Mouse (Mus musculus) heart, adult 2 months (tissue): Measurements from ENCODE around the gene Ces2b. TPM values are rescaled to one million over a fixed set of nuclear protein-coding genes. Genes with fewer than 3 reads are reported as not detected.

Experiments used
- DNase-seq, 2 experiments: peaks; one replicate each; pipeline ENCODE4 v3.0.0; 2021
- H3K27ac ChIP-seq: fragments of 200-600 bp; 2 replicates; pipeline ENCODE4 v1.8.1; 2022
- H3K27me3 ChIP-seq: fragments of 200-500 bp; 2 replicates; pipeline ENCODE4 v1.6.1; 2012; ENCODE audit warnings: mild to moderate bottlenecking, low read length, inconsistent platforms, mixed read lengths; ENCODE audit not compliant: control insufficient read depth, insufficient read depth
- H3K36me3 ChIP-seq: fragments of 200-500 bp; 2 replicates; pipeline ENCODE4 v1.6.1; 2012; ENCODE audit warnings: low read length, inconsistent platforms; ENCODE audit not compliant: control insufficient read depth, insufficient read depth
- H3K4me1 ChIP-seq: fragments of 200-500 bp; 2 replicates; pipeline ENCODE4 v1.6.1; 2011; ENCODE audit warnings: low read length; ENCODE audit not compliant: control insufficient read depth, insufficient read depth
- H3K4me3 ChIP-seq: fragments of 200-600 bp; 2 replicates; pipeline ENCODE4 v1.8.1; 2022
- H3K79me2 ChIP-seq: fragments of 200-500 bp; replicated peaks from 2 replicates; pipeline ENCODE4 v1.6.1; 2012; ENCODE audit warnings: mild to moderate bottlenecking, inconsistent platforms, low read length, moderate library complexity, mixed read lengths; ENCODE audit not compliant: control insufficient read depth, insufficient read depth
- H3K9ac ChIP-seq: fragments of 200-500 bp; 2 replicates; pipeline ENCODE4 v1.6.1; 2012; ENCODE audit warnings: low read depth, mild to moderate bottlenecking, control low read depth, inconsistent platforms, low read length, mixed read lengths
- CTCF ChIP-seq: fragments of 200-600 bp; IDR thresholded peaks from 2 replicates; pipeline ENCODE4 v1.8.1; 2022; ENCODE audit warnings: antibody characterized with exemption, mild to moderate bottlenecking, moderate library complexity
- EP300 ChIP-seq: fragments of 200-500 bp; IDR thresholded peaks from 2 replicates; pipeline ENCODE4 v1.6.1; 2011; ENCODE audit warnings: low read depth, low read length, control low read depth; ENCODE audit not compliant: insufficient read depth
- POLR2A ChIP-seq: fragments of 200-500 bp; IDR thresholded peaks from 2 replicates; pipeline ENCODE4 v1.6.1; 2011; ENCODE audit warnings: mild to moderate bottlenecking, low read depth, low read length, control low read depth; ENCODE audit not compliant: insufficient read depth
- WGBS: fragments of 180-500 bp; shearing (Covaris S2); methylation state at CpG from one replicate; pipeline ENCODE4 v1.1.7; 2018; 5-methylcytosine and 5-hydroxymethylcytosine counted together
- intact Hi-C: fragments of 180-260 bp; cut with DNase I; formaldehyde crosslinking; loops from one replicate; pipeline ENCODE4 v1.15.1; 2025
- long read RNA-seq: library from polyadenylated mRNA; stranded (forward); transcript quantifications from one replicate; pipeline ENCODE4 v2.0.0, GENCODE M21; 2021
- polyA plus RNA-seq: library from polyadenylated mRNA; depleted of rRNA; stranded (reverse); fragments of >200 nt; gene quantifications from 2 replicates; pipeline ENCODE4 v1.2.3, GENCODE M21; 2012; rRNA removed
- total RNA-seq, 2 experiments: library from RNA; stranded (reverse); gene quantifications; 2 replicates each; pipeline ENCODE4 v1.2.3; 2021

Gene Ces2b
- total RNA-seq = under 1 TPM; 0.16 to 0.32 TPM
- polyA plus RNA-seq = 0.06 and 0.15 TPM in 2 replicates
- long read RNA-seq = 0 reads

GRCm38 (mm10) chr8:104831440-104831839, at the start of gene Ces2b:
Ces2b (plus strand) TSS chr8:104831572.
- no peaks in the 10 kb centered on the region for H3K79me2 ChIP-seq
- no peaks in the 10 kb centered on the region for H3K36me3 ChIP-seq
- H3K27me3 ChIP-seq = no peaks in the 10 kb centered on the region
- no peak within 1 kb of the TSS for H3K9ac ChIP-seq
- no peak for TF ChIP-seq EP300
- no peak for TF ChIP-seq POLR2A
- TF ChIP-seq CTCF = no peak
- 39% methylated on average over 5 of the region's 5 CpGs for WGBS
- H3K4me3 ChIP-seq = no peak within 1 kb of the TSS
- no peak for DNase-seq
- intact Hi-C loops = no loop called here
- no peaks in the 10 kb centered on the region for H3K4me1 ChIP-seq
- H3K27ac ChIP-seq = no peak within 1 kb of the TSS

DNA sequence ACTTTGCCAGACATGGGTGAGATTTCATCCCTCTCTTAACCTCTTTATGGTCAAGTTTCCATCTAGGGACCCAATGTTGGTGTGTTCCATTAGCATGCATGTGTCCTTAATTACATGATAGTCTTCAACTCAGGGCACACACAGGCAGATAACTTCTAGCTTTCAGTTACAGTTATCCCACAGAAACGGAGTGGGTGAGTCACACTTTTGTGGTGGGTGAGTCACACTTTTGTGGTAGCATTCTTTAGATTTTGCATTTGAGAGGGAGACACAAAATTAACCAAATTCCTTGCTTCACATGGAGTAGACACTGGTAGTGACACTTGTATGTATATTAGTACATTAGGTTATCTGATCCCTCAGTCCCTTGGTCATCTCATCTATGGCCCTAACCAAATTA, 44.3 kb upstream of the Ces2b start:
- Histone ChIP-seq H3K4me1 (no peaks in the 10 kb centered on the region), H3K79me2 (no peaks in the 10 kb centered on the region), H3K9ac (no peak overlapping the region), H3K36me3 (no peaks in the 10 kb centered on the region), H3K4me3 (no peak overlapping the region), H3K27me3 (no peaks in the 10 kb centered on the region), H3K27ac (no peak overlapping the region)
- intact Hi-C loops = no loop called here
- WGBS = 48% methylated on average over 1 of the region's 1 CpGs
- TF ChIP-seq CTCF = no peak
- no peak for TF ChIP-seq POLR2A
- DNase-seq = no peak

- Histone ChIP-seq H3K4me1 (no peaks in the 10 kb centered on the region), H3K27me3 (no peaks in the 10 kb centered on the region), H3K9ac (no peak overlapping the region), H3K79me2 (no peaks in the 10 kb centered on the region), H3K4me3 (no peak overlapping the region), H3K36me3 (no peaks in the 10 kb centered on the region), H3K27ac (no peak overlapping the region)
- intact Hi-C loops = no loop called here
- no peak for TF ChIP-seq CTCF
- no peak for TF ChIP-seq POLR2A
- no peak for TF ChIP-seq EP300
- WGBS = 56% methylated on average over 2 of the region's 2 CpGs
- no peak for DNase-seq
Measured at GRCm38 (mm10) chr8:104788929-104789328, 42.4 kb upstream of the Ces2b start.

- DNase-seq = no peak
- H3K79me2 ChIP-seq = no peaks in the 10 kb centered on the region
- no peaks in the 10 kb centered on the region for H3K36me3 ChIP-seq
- no peak overlapping the region for H3K4me3 ChIP-seq
- H3K27ac ChIP-seq = no peak overlapping the region
- TF ChIP-seq EP300 = no peak
- TF ChIP-seq CTCF = peak; percentile 78
- 42% methylated on average over 3 of the region's 3 CpGs for WGBS
- intact Hi-C loops = no loop called here
- no peak overlapping the region for H3K9ac ChIP-seq
- H3K27me3 ChIP-seq = no peaks in the 10 kb centered on the region
- H3K4me1 ChIP-seq = no peaks in the 10 kb centered on the region
Measured at GRCm38 (mm10) chr8:104789886-104790680, 41.3 kb upstream of the Ces2b start.

DNA sequence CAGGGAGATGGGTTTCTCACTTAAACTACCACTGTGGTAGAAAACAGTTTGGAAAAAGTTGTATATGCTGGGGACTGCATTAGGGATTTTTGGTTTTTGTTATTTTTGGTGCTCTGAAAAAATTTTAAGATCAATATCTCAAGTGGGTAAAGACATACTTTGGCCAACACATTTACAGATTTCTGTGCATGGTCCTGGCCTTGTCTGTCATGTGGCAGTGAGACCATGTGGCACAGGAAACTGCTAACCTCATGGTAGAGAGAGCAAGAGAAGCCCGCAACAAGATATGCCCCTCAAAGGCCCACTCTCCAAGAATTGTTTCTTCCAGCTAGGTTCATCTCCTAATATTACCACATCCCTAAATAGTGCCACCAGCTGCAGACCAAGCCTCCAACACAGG, 32.0 kb upstream of the Ces2b start:
- TF ChIP-seq CTCF (no peak), POLR2A (no peak), EP300 (no peak)
- intact Hi-C loops = no loop called here

GRCm38 (mm10) chr8:104806127-104806526, 25.2 kb upstream of the Ces2b start:
- 33% methylated on average over 2 of the region's 2 CpGs for WGBS
- Histone ChIP-seq H3K79me2 (no peaks in the 10 kb centered on the region), H3K9ac (no peak overlapping the region), H3K4me3 (no peak overlapping the region), H3K4me1 (no peaks in the 10 kb centered on the region), H3K27me3 (no peaks in the 10 kb centered on the region), H3K27ac (no peak overlapping the region), H3K36me3 (no peaks in the 10 kb centered on the region)
- no peak for TF ChIP-seq POLR2A
- no peak for TF ChIP-seq EP300
- no peak for TF ChIP-seq CTCF
- intact Hi-C loops = no loop called here
- DNase-seq = no peak

More for the DNA sequence above, 32.0 kb upstream of the Ces2b start:
- H3K27me3 ChIP-seq = no peaks in the 10 kb centered on the region
- no peaks in the 10 kb centered on the region for H3K79me2 ChIP-seq
- WGBS = 76% methylated on average over 1 of the region's 1 CpGs
- H3K4me1 ChIP-seq = no peaks in the 10 kb centered on the region
- no peak overlapping the region for H3K27ac ChIP-seq
- no peaks in the 10 kb centered on the region for H3K36me3 ChIP-seq
- no peak for DNase-seq
- H3K4me3 ChIP-seq = no peak overlapping the region
- no peak overlapping the region for H3K9ac ChIP-seq
